Mouse (Mus musculus) midbrain, embryonic 12.5 days (tissue): ENCODE results near the gene Unc5c. TPM values are rescaled to one million over a fixed set of nuclear protein-coding genes. Genes with fewer than 3 reads are reported as not detected.

Experiments
- ATAC-seq: fragments of 200-750 bp; cut with Nextera tagmentation; 2 replicates; pipeline ENCODE4 v1.8.0; 2017; ENCODE audit warnings: low read depth, moderate TSS enrichment, moderate library complexity; ENCODE audit not compliant: low FRiP score
- H3K27ac ChIP-seq: fragments of 300-500 bp; sonication (generic); replicated peaks from 2 replicates; pipeline ENCODE4 v1.5.1; 2016; ENCODE audit warnings: mild to moderate bottlenecking
- H3K27me3 ChIP-seq: fragments of 300-500 bp; sonication (generic); 2 replicates; pipeline ENCODE4 v1.6.1; 2016; ENCODE audit warnings: mild to moderate bottlenecking
- H3K36me3 ChIP-seq: fragments of 300-500 bp; sonication (generic); 2 replicates; pipeline ENCODE4 v1.6.1; 2016
- H3K4me1 ChIP-seq: fragments of 300-500 bp; sonication (generic); 2 replicates; pipeline ENCODE4 v1.6.1; 2016
- H3K4me2 ChIP-seq: fragments of 300-500 bp; sonication (generic); replicated peaks from 2 replicates; pipeline ENCODE4 v1.6.1; 2016; ENCODE audit warnings: mild to moderate bottlenecking, moderate library complexity
- H3K4me3 ChIP-seq: fragments of 300-500 bp; sonication (generic); 2 replicates; pipeline ENCODE4 v1.5.1; 2016; ENCODE audit warnings: mild to moderate bottlenecking
- H3K9ac ChIP-seq: fragments of 300-500 bp; sonication (generic); replicated peaks from 2 replicates; pipeline ENCODE4 v1.6.1; 2016; ENCODE audit warnings: mild to moderate bottlenecking, moderate library complexity
- H3K9me3 ChIP-seq: fragments of 300-500 bp; sonication (generic); 2 replicates; pipeline ENCODE4 v1.6.1; 2016; ENCODE audit warnings: mild to moderate bottlenecking
- WGBS: fragments of 180-500 bp; shearing (Covaris S2); methylation state at CpG from one replicate; pipeline ENCODE4 v1.1.7; 2016; 5-methylcytosine and 5-hydroxymethylcytosine counted together
- polyA plus RNA-seq: library from polyadenylated mRNA; unstranded; fragments of >200 nt; fragmentation: Nextera tagmentation; extraction: Ambion mirVana; gene quantifications from 2 replicates; pipeline ENCODE4 v1.2.1, GENCODE M21; 2016

Gene Unc5c
- polyA plus RNA-seq, 1 experiment from 2014 or later = 12.8 TPM

DNA sequence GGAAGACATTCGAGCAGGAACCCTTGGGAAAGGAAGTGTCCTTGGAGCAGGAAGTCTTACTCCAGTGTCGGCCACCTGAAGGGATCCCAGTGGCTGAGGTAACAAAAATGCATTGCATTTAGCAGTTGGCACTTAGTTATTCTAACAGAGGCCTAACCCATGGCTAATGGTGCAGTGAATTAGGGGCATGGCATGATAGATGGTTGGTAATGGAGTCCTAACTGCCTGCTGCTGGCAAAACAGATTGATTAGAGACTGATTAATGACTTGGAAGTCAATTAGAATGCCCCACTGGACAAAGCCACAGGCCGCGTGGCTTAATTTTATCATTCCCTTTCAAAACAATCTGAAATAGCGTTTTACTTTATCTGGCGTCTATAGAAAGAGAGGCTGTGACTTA is 268.8 kb downstream of the Unc5c start:
- Histone ChIP-seq H3K4me2 (no peak overlapping the region), H3K9me3 (no peaks in the 10 kb centered on the region), H3K27me3 (no peaks in the 10 kb centered on the region), H3K27ac (no peak overlapping the region), H3K4me3 (no peak overlapping the region), H3K9ac (no peak overlapping the region), H3K4me1 (no peaks in the 10 kb centered on the region), H3K36me3 (no peaks in the 10 kb centered on the region)
- WGBS = 87% methylated on average over 6 of the region's 6 CpGs
- no peak for ATAC-seq

DNA sequence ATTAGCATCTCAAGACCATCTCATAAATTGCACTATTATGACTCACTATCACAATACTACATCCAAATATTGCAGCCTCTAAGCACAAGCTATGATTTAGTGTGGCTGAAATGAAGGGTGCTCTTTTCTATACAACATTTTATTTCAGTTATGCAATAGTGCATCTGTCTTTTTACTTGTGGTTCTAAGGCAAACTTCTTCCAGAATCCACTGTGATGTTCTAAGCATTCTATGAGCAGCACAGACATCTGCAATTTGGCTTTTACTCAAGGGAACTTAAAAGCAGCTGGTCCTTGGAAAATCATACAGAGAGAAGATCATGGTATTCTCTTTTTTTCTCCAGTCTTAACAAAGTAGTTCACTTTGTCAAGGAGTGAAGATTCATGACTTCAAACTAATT is 270.3 kb downstream of the Unc5c start:
- no peaks in the 10 kb centered on the region for H3K4me1 ChIP-seq
- H3K4me3 ChIP-seq = no peak overlapping the region
- no peak for ATAC-seq
- no peaks in the 10 kb centered on the region for H3K27me3 ChIP-seq
- H3K27ac ChIP-seq = no peak overlapping the region
- no peak overlapping the region for H3K4me2 ChIP-seq
- H3K9me3 ChIP-seq = no peaks in the 10 kb centered on the region
- no peak overlapping the region for H3K9ac ChIP-seq
- H3K36me3 ChIP-seq = no peaks in the 10 kb centered on the region

GRCm38 (mm10) chr3:141745322-141745721 is 280.3 kb downstream of the Unc5c start:
- Histone ChIP-seq H3K27ac (no peak overlapping the region), H3K4me2 (no peak overlapping the region), H3K27me3 (no peaks in the 10 kb centered on the region), H3K4me3 (no peak overlapping the region), H3K4me1 (no peaks in the 10 kb centered on the region), H3K9ac (no peak overlapping the region), H3K36me3 (no peaks in the 10 kb centered on the region), H3K9me3 (no peaks in the 10 kb centered on the region)
- ATAC-seq = no peak

- 87% methylated on average over 4 of the region's 4 CpGs for WGBS
These were observed 283.8 kb downstream of the Unc5c start for GRCm38 (mm10) chr3:141748694-141749381.

DNA sequence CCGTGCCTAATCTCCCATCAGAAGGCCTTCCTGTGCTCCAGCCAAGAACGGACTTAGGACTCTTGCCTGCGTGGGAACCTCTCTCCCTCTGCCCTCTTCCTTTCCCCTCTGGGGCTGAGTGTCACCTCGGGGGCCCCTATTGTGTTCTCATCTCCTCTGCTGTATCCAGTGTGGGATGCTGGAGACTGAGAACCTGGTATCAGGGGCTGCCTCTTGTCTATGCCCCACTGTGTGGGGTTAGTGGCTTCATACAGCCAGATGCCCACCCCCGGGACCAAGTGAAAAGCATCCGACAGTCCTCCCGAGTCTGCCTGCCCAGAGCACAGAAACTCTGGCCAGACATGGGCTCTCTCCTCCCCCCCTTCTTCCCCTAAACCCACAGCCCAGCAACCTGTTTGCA is 287.2 kb downstream of the Unc5c start:
- Histone ChIP-seq H3K4me1 (no peaks in the 10 kb centered on the region), H3K4me3 (no peak overlapping the region), H3K27me3 (no peaks in the 10 kb centered on the region), H3K9ac (no peak overlapping the region), H3K9me3 (no peaks in the 10 kb centered on the region), H3K27ac (no peak overlapping the region), H3K4me2 (no peak overlapping the region), H3K36me3 (no peaks in the 10 kb centered on the region)
- peak; percentile 63 for ATAC-seq
- WGBS = 46% methylated on average over 7 of the region's 7 CpGs

More at GRCm38 (mm10) chr3:141748694-141749381, 283.8 kb downstream of the Unc5c start:
- Histone ChIP-seq H3K27ac (no peak overlapping the region), H3K4me1 (no peaks in the 10 kb centered on the region), H3K27me3 (no peaks in the 10 kb centered on the region), H3K9ac (no peak overlapping the region), H3K9me3 (no peaks in the 10 kb centered on the region), H3K4me3 (no peak overlapping the region), H3K4me2 (no peak overlapping the region), H3K36me3 (no peaks in the 10 kb centered on the region)
- no peak for ATAC-seq

DNA sequence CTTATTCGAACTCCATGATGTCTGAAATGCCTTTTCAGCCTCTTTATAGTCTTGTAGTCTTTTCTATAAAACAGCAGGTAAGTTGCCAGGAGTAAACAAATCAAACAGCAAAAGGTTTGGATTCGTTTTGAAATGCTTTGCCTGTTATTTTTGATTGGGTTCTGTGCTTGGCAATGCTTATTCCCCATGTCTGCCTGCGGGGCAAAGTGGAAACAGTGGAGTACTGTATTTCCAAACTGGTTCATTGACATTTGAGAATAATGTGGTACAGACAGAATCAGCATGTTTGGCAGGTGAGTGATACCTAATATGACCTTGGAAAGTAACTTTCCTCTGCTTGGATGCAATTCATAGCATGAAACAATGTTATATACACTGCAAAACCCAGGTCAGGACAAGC is 292.2 kb downstream of the Unc5c start:
- H3K36me3 ChIP-seq = no peaks in the 10 kb centered on the region
- H3K9me3 ChIP-seq = no peaks in the 10 kb centered on the region
- H3K4me2 ChIP-seq = no peak overlapping the region
- H3K27me3 ChIP-seq = no peaks in the 10 kb centered on the region
- no peak overlapping the region for H3K9ac ChIP-seq
- 78% methylated on average over 3 of the region's 3 CpGs for WGBS
- no peak overlapping the region for H3K27ac ChIP-seq
- no peak overlapping the region for H3K4me3 ChIP-seq
- no peak for ATAC-seq
- H3K4me1 ChIP-seq = no peaks in the 10 kb centered on the region

- Histone ChIP-seq H3K27ac (no peak overlapping the region), H3K9ac (no peak overlapping the region), H3K4me1 (no peaks in the 10 kb centered on the region), H3K36me3 (no peaks in the 10 kb centered on the region), H3K27me3 (no peaks in the 10 kb centered on the region), H3K4me3 (no peak overlapping the region), H3K9me3 (no peaks in the 10 kb centered on the region), H3K4me2 (no peak overlapping the region)
- 84% methylated on average over 8 of the region's 8 CpGs for WGBS
- no peak for ATAC-seq
These were observed 313.4 kb downstream of the Unc5c start for GRCm38 (mm10) chr3:141778411-141778919.

DNA sequence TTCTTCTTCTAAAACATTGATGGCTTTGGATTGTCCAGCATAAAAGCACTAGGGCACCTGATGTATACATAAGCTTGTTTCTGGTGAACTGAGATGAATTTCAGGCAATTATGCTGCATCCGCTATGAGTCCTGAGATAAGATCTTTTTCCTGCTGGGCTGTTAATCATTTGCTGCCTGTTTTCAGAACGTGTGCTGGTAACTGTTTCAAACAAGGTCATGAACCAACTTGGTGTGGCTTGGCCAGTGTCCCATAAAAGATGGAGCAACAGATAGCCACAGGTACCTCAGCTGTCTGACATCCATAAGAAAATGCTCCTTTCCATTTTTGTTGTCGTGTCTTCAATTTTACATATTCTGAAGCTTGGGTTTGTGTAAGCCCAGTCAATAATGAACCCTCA is 314.2 kb downstream of the Unc5c start:
- H3K27me3 ChIP-seq = no peaks in the 10 kb centered on the region
- ATAC-seq = no peak
- H3K4me2 ChIP-seq = no peak overlapping the region
- no peaks in the 10 kb centered on the region for H3K9me3 ChIP-seq
- H3K27ac ChIP-seq = no peak overlapping the region
- H3K4me1 ChIP-seq = no peaks in the 10 kb centered on the region
- H3K9ac ChIP-seq = no peak overlapping the region
- H3K36me3 ChIP-seq = no peaks in the 10 kb centered on the region
- no peak overlapping the region for H3K4me3 ChIP-seq
- WGBS = 67% methylated on average over 3 of the region's 3 CpGs

DNA sequence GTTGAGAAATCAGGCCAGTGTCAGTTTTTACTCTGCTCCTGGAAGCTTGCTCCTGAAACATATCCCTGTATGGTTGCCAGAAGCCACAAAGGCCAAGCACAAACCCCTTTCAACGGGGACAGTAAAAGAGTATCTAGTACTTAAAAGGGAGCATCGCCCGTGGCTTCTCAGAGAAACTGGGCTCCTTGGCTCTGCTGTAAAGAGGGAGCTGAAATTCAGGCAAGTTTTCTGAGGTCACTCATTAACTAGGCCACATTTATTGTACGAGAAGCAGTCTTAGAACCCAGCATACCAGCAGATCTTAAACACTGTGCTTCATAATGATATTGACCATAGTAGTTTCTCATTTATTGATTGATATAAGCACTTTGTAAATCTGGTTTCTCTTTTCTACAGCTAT is 317.5 kb downstream of the Unc5c start:
- H3K36me3 ChIP-seq = no peaks in the 10 kb centered on the region
- no peak overlapping the region for H3K9ac ChIP-seq
- H3K4me3 ChIP-seq = no peak overlapping the region
- H3K27ac ChIP-seq = no peak overlapping the region
- H3K4me1 ChIP-seq = 0 out of 2 replicates have a peak, but pooled peaks cover 5% of the 10 kb centered on the region
- H3K4me2 ChIP-seq = no peak overlapping the region
- H3K9me3 ChIP-seq = no peaks in the 10 kb centered on the region
- no peak for ATAC-seq
- H3K27me3 ChIP-seq = no peaks in the 10 kb centered on the region
- WGBS = 83% methylated on average over 4 of the region's 4 CpGs

- Histone ChIP-seq H3K4me1 (peaks cover 5% of the 10 kb centered on the region; the same call in 1 of the 2 replicates), H3K9ac (no peak overlapping the region), H3K9me3 (no peaks in the 10 kb centered on the region), H3K4me2 (no peak overlapping the region), H3K4me3 (no peak overlapping the region), H3K27me3 (no peaks in the 10 kb centered on the region), H3K27ac (no peak overlapping the region), H3K36me3 (no peaks in the 10 kb centered on the region)
- WGBS = 87% methylated on average over 8 of the region's 8 CpGs
- ATAC-seq = no peak
These were observed 326.2 kb downstream of the Unc5c start for GRCm38 (mm10) chr3:141791026-141791780.

DNA sequence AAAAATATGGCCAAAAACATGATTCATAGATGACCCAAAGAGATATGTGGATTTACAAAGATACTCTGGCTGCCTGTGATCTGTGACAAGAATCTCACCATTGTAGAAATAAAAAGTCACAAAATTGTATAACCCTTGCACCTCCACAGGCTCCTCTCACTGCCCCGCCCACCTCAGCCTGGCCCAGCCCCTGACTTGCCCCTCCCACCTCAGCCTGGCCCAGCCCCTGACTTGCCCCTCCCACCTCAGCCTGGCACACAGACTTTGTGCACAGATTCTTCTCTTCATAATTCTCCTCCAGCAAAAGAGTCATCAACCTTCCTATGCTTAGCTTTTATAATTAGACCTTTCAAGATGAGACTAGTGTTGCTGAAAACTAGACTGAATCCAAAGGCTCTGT is 327.1 kb downstream of the Unc5c start:
- H3K9ac ChIP-seq = no peak overlapping the region
- 85% methylated on average over 1 of the region's 1 CpGs for WGBS
- H3K4me3 ChIP-seq = no peak overlapping the region
- H3K4me2 ChIP-seq = no peak overlapping the region
- H3K27ac ChIP-seq = no peak overlapping the region
- H3K9me3 ChIP-seq = no peaks in the 10 kb centered on the region
- no peaks in the 10 kb centered on the region for H3K36me3 ChIP-seq
- peaks cover 1% of the 10 kb centered on the region; the same call in 1 of the 2 replicates for H3K4me1 ChIP-seq
- no peak for ATAC-seq
- H3K27me3 ChIP-seq = no peaks in the 10 kb centered on the region

- ATAC-seq = no peak
- Histone ChIP-seq H3K4me2 (no peak overlapping the region), H3K36me3 (no peaks in the 10 kb centered on the region), H3K9me3 (no peaks in the 10 kb centered on the region), H3K9ac (no peak overlapping the region), H3K4me1 (no peaks in the 10 kb centered on the region; the same call in 1 of the 2 replicates), H3K27ac (no peak overlapping the region), H3K4me3 (no peak overlapping the region), H3K27me3 (no peaks in the 10 kb centered on the region)
- WGBS = 93% methylated on average over 2 of the region's 2 CpGs
These were observed 328.7 kb downstream of the Unc5c start for GRCm38 (mm10) chr3:141793755-141794154.
